Mouse (Mus musculus) kidney, embryonic 14.5 days (tissue): Measurements from ENCODE around the gene Tpk1. TPM values are rescaled to one million over a fixed set of nuclear protein-coding genes. Genes with fewer than 3 reads are reported as not detected.

ENCODE experiments used
- ATAC-seq: fragments of 200-750 bp; cut with Nextera tagmentation; 2 replicates; pipeline ENCODE4 v1.8.0; 2017; ENCODE audit warnings: moderate number of reproducible peaks, mild to moderate bottlenecking, moderate TSS enrichment, moderate library complexity; ENCODE audit not compliant: low FRiP score, low TSS enrichment
- H3K27ac ChIP-seq: fragments of 300-500 bp; sonication (generic); 2 replicates; pipeline ENCODE4 v1.5.1; 2014; ENCODE audit warnings: low read depth, mild to moderate bottlenecking, low read length, moderate library complexity, mixed read lengths
- H3K27me3 ChIP-seq: fragments of 300-500 bp; sonication (generic); 2 replicates; pipeline ENCODE4 v1.6.1; 2014; ENCODE audit warnings: mild to moderate bottlenecking, low read length; ENCODE audit not compliant: control insufficient read depth, insufficient read depth
- H3K36me3 ChIP-seq: fragments of 300-500 bp; sonication (generic); 2 replicates; pipeline ENCODE4 v1.6.1; 2014; ENCODE audit warnings: low read length, mixed read lengths; ENCODE audit not compliant: control insufficient read depth, insufficient read depth
- H3K4me1 ChIP-seq: fragments of 300-500 bp; sonication (generic); 2 replicates; pipeline ENCODE4 v1.6.1; 2014; ENCODE audit warnings: low read length, mixed read lengths; ENCODE audit not compliant: control insufficient read depth, insufficient read depth
- H3K4me2 ChIP-seq: fragments of 300-500 bp; sonication (generic); replicated peaks from 2 replicates; pipeline ENCODE4 v1.6.1; 2014; ENCODE audit warnings: low read depth, mild to moderate bottlenecking, low read length
- H3K4me3 ChIP-seq: fragments of 300-500 bp; sonication (generic); 2 replicates; pipeline ENCODE4 v1.5.1; 2014; ENCODE audit warnings: mild to moderate bottlenecking, low read length
- H3K9ac ChIP-seq: fragments of 300-500 bp; sonication (generic); 2 replicates; pipeline ENCODE4 v1.6.1; 2014; ENCODE audit warnings: low read depth, mild to moderate bottlenecking, low read length, moderate library complexity
- H3K9me3 ChIP-seq: fragments of 300-500 bp; sonication (generic); 2 replicates; pipeline ENCODE4 v1.6.1; 2016; ENCODE audit warnings: low read length; ENCODE audit not compliant: control insufficient read depth
- WGBS: fragments of 180-500 bp; shearing (Covaris S2); extraction: QIAGEN DNeasy Blood & Tissue Kit; methylation state at CpG from one replicate; pipeline ENCODE4 v1.1.7; 2014; 5-methylcytosine and 5-hydroxymethylcytosine counted together
- polyA plus RNA-seq: library from polyadenylated mRNA; unstranded; fragments of >200 nt; fragmentation: Nextera tagmentation; extraction: Ambion mirVana; gene quantifications from 2 replicates; pipeline ENCODE4 v1.2.1, GENCODE M21; 2014

Gene Tpk1
- polyA plus RNA-seq, 1 experiment from 2014 or later, result 14.2 TPM

GRCm38 (mm10) chr6:43408949-43409348 is 257.1 kb downstream of the Tpk1 start:
- H3K4me1 ChIP-seq, result no peaks in the 10 kb centered on the region
- H3K9me3 ChIP-seq, result no peaks in the 10 kb centered on the region
- no peak overlapping the region for H3K9ac ChIP-seq
- 85% methylated on average over 1 of the region's 1 CpGs for WGBS
- no peak overlapping the region for H3K27ac ChIP-seq
- no peak overlapping the region for H3K4me2 ChIP-seq
- no peaks in the 10 kb centered on the region for H3K36me3 ChIP-seq
- no peak overlapping the region for H3K4me3 ChIP-seq
- no peaks in the 10 kb centered on the region for H3K27me3 ChIP-seq
- ATAC-seq, result no peak

- H3K4me2 ChIP-seq, result no peak overlapping the region
- H3K27ac ChIP-seq, result no peak overlapping the region
- H3K4me3 ChIP-seq, result no peak overlapping the region
- 85% methylated on average over 3 of the region's 3 CpGs for WGBS
- H3K9me3 ChIP-seq, result no peaks in the 10 kb centered on the region
- H3K27me3 ChIP-seq, result no peaks in the 10 kb centered on the region
- no peak overlapping the region for H3K9ac ChIP-seq
- no peak for ATAC-seq
- H3K36me3 ChIP-seq, result no peaks in the 10 kb centered on the region
- H3K4me1 ChIP-seq, result no peaks in the 10 kb centered on the region
Observed at GRCm38 (mm10) chr6:43403076-43403475, 263.0 kb downstream of the Tpk1 start.

GRCm38 (mm10) chr6:43402219-43402997 is 263.7 kb downstream of the Tpk1 start:
- H3K27me3 ChIP-seq, result no peaks in the 10 kb centered on the region
- H3K4me1 ChIP-seq, result no peaks in the 10 kb centered on the region
- no peak overlapping the region for H3K27ac ChIP-seq
- ATAC-seq, result no peak
- 77% methylated on average over 6 of the region's 6 CpGs for WGBS
- no peaks in the 10 kb centered on the region for H3K36me3 ChIP-seq
- H3K9me3 ChIP-seq, result no peaks in the 10 kb centered on the region
- no peak overlapping the region for H3K4me3 ChIP-seq
- no peak overlapping the region for H3K9ac ChIP-seq
- no peak overlapping the region for H3K4me2 ChIP-seq

GRCm38 (mm10) chr6:43396426-43396825 is 269.7 kb downstream of the Tpk1 start:
- no peak overlapping the region for H3K9ac ChIP-seq
- no peaks in the 10 kb centered on the region for H3K4me1 ChIP-seq
- H3K9me3 ChIP-seq, result no peaks in the 10 kb centered on the region
- no peak overlapping the region for H3K4me3 ChIP-seq
- no peak overlapping the region for H3K4me2 ChIP-seq
- no peaks in the 10 kb centered on the region for H3K27me3 ChIP-seq
- no peak overlapping the region for H3K27ac ChIP-seq
- no peak for ATAC-seq
- 89% methylated on average over 1 of the region's 1 CpGs for WGBS
- no peaks in the 10 kb centered on the region for H3K36me3 ChIP-seq

- Histone ChIP-seq H3K9ac (no peak overlapping the region), H3K4me1 (no peaks in the 10 kb centered on the region), H3K4me3 (no peak overlapping the region), H3K9me3 (no peaks in the 10 kb centered on the region), H3K27me3 (no peaks in the 10 kb centered on the region), H3K27ac (no peak overlapping the region), H3K4me2 (no peak overlapping the region), H3K36me3 (no peaks in the 10 kb centered on the region)
- WGBS, result 74% methylated on average over 2 of the region's 2 CpGs
- ATAC-seq, result no peak
Observed at GRCm38 (mm10) chr6:43395538-43395937, 270.5 kb downstream of the Tpk1 start.

- H3K27me3 ChIP-seq, result no peaks in the 10 kb centered on the region
- 88% methylated on average over 1 of the region's 1 CpGs for WGBS
- H3K4me3 ChIP-seq, result no peak overlapping the region
- H3K27ac ChIP-seq, result no peak overlapping the region
- H3K4me2 ChIP-seq, result no peak overlapping the region
- H3K9me3 ChIP-seq, result no peaks in the 10 kb centered on the region
- ATAC-seq, result no peak
- H3K36me3 ChIP-seq, result no peaks in the 10 kb centered on the region
- H3K9ac ChIP-seq, result no peak overlapping the region
- H3K4me1 ChIP-seq, result no peaks in the 10 kb centered on the region
Observed at GRCm38 (mm10) chr6:43391358-43391757, 274.7 kb downstream of the Tpk1 start.

GRCm38 (mm10) chr6:43387273-43387672 is 278.8 kb downstream of the Tpk1 start:
- Histone ChIP-seq H3K9ac (no peak overlapping the region), H3K9me3 (no peaks in the 10 kb centered on the region), H3K27ac (no peak overlapping the region), H3K36me3 (no peaks in the 10 kb centered on the region), H3K4me2 (no peak overlapping the region), H3K4me1 (no peaks in the 10 kb centered on the region), H3K4me3 (no peak overlapping the region), H3K27me3 (no peaks in the 10 kb centered on the region)
- peak; percentile 66; the same call in 1 of the 2 replicates for ATAC-seq
- WGBS, result 56% methylated on average over 1 of the region's 1 CpGs

GRCm38 (mm10) chr6:43384841-43385240 is 281.2 kb downstream of the Tpk1 start:
- Histone ChIP-seq H3K4me1 (no peaks in the 10 kb centered on the region), H3K27ac (no peak overlapping the region), H3K4me2 (no peak overlapping the region), H3K9me3 (no peaks in the 10 kb centered on the region), H3K27me3 (no peaks in the 10 kb centered on the region), H3K4me3 (no peak overlapping the region), H3K36me3 (no peaks in the 10 kb centered on the region), H3K9ac (no peak overlapping the region)
- ATAC-seq, result no peak
- 71% methylated on average over 3 of the region's 3 CpGs for WGBS

- H3K27me3 ChIP-seq, result no peaks in the 10 kb centered on the region
Observed at GRCm38 (mm10) chr6:43384304-43384703, 281.8 kb downstream of the Tpk1 start.

More at GRCm38 (mm10) chr6:43384304-43384703, 281.8 kb downstream of the Tpk1 start:
- 61% methylated on average over 3 of the region's 3 CpGs for WGBS
- no peaks in the 10 kb centered on the region for H3K4me1 ChIP-seq
- H3K4me2 ChIP-seq, result no peak overlapping the region
- H3K36me3 ChIP-seq, result no peaks in the 10 kb centered on the region
- ATAC-seq, result no peak
- H3K9ac ChIP-seq, result no peak overlapping the region
- no peak overlapping the region for H3K4me3 ChIP-seq
- H3K27ac ChIP-seq, result no peak overlapping the region
- no peaks in the 10 kb centered on the region for H3K9me3 ChIP-seq
